ENCODE assay signal across 9 mouse cellular contexts in the genomic region with DNA sequence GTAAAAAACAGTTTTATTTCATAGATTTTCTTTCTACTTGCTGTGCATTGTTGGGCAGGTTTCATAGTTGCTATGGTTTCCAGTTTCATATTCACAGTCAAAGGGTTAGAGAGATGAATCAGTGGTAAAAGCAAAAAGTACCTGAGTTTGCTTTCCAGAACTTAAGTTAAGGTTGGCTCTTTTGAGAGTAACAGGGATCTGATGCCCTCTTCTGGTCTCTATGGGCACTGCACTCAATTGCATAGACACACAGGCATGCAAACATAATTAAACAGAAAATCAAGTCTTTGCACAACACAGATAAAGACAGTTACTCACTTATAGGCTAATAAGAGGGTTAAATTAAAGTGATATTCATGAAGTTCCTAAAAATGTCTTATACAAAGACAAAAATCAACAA.
A peak's percentile ranks its signal among the peaks of the same experiment; 100 is the strongest.
DNase-seq lines count a peak whose midpoint lies in the region; ATAC-seq and TF ChIP-seq lines count a peak whose summit lies in the region.
"Had no signal": no experiment of that assay in that cellular context is flagged by ENCODE, and none has a peak within 500 bp of the region (broad histone marks: within the 10 kb centered on the region; RNA-seq: fewer than 3 reads in every experiment).

No protein-coding gene starts in this region.

- peaks cover 25% of the 10 kb centered on the region for H3K4me1 ChIP-seq in liver, postnatal 0 days (ENCODE audit: insufficient read depth)
- peaks cover 37% of the 10 kb centered on the region for H3K4me1 ChIP-seq in liver, embryonic 12.5 days

- no peak for TF ChIP-seq EP300 in liver, postnatal 0 days (IDR thresholded peaks at IDR 0.05; ENCODE audit: low read depth)

- H3K9ac ChIP-seq in liver, postnatal 0 days (replicated peaks): no peak overlapping the region
- H3K9ac ChIP-seq in liver, embryonic 12.5 days: no peak overlapping the region

- no peak overlapping the region for H3K27ac ChIP-seq in gastrocnemius, adult 2 months
- H3K27ac ChIP-seq in liver, postnatal 0 days (ENCODE audit: low read depth): no peak overlapping the region
- no peak overlapping the region for H3K27ac ChIP-seq in liver, embryonic 12.5 days

- TF ChIP-seq CTCF in gastrocnemius, adult 2 months (IDR thresholded peaks at IDR 0.05): peak; percentile 58
- peak; percentile 59 for TF ChIP-seq CTCF in liver, postnatal 0 days (IDR thresholded peaks at IDR 0.05; ENCODE audit: low read depth)

- peaks cover 3% of the 10 kb centered on the region; the same call in 1 of the 2 replicates for H3K9me3 ChIP-seq in liver, postnatal 0 days (ENCODE audit: low read length)
- H3K9me3 ChIP-seq in liver, embryonic 12.5 days (replicated peaks): no peaks in the 10 kb centered on the region

- no peak for DNase-seq in gastrocnemius, adult 2 months
- DNase-seq in gastrocnemius, postnatal 4 days (ENCODE audit: low spot score in 2 of 2): no peak
- no peak for DNase-seq in liver, postnatal 0 days
- peak; percentile 62 to 81 for DNase-seq in CD8-positive naive resting alpha-beta T cell, adult 2 months (ENCODE audit: low read depth in 2 of 2, low spot score in 2 of 2)
- peak; percentile 81 for DNase-seq in splenic B cell, adult 2 months (ENCODE audit: low read depth, low spot score)
- DNase-seq in adrenal gland, adult 2 months: no peak
- DNase-seq in cerebellum, adult 11 months: no peak

- no peaks in the 10 kb centered on the region for H3K27me3 ChIP-seq in liver, postnatal 0 days (ENCODE audit: insufficient read depth, low read length)
- no peaks in the 10 kb centered on the region for H3K27me3 ChIP-seq in liver, embryonic 12.5 days (replicated peaks)
- H3K27me3 ChIP-seq in splenic B cell, adult 2 months (ENCODE audit: control insufficient read depth, insufficient read depth, low read length, poor library complexity, severe bottlenecking): no peaks in the 10 kb centered on the region

- intact Hi-C loops in gastrocnemius, adult 2 months (cut with DNase I): no loop called here

- no peaks in the 10 kb centered on the region for H3K36me3 ChIP-seq in liver, postnatal 0 days (replicated peaks; ENCODE audit: insufficient read depth, low read length)
- H3K36me3 ChIP-seq in liver, embryonic 12.5 days: no peaks in the 10 kb centered on the region
- H3K36me3 ChIP-seq in splenic B cell, adult 2 months (ENCODE audit: control insufficient read depth, insufficient read depth, low read length, poor library complexity, severe bottlenecking): no peaks in the 10 kb centered on the region

- ATAC-seq in liver, postnatal 0 days: no peak
- no peak for ATAC-seq in liver, embryonic 12.5 days

- no peak overlapping the region for H3K4me2 ChIP-seq in liver, postnatal 0 days (ENCODE audit: low read depth, low read length)
- no peak overlapping the region for H3K4me2 ChIP-seq in liver, embryonic 12.5 days

- H3K4me3 ChIP-seq in gastrocnemius, adult 2 months: no peak overlapping the region
- H3K4me3 ChIP-seq in liver, postnatal 0 days (ENCODE audit: low read depth, low read length): no peak overlapping the region
- no peak overlapping the region for H3K4me3 ChIP-seq in liver, embryonic 12.5 days
- H3K4me3 ChIP-seq: myocyte had no signal

Comparison
In these comparisons a context has a peak if more than half of its experiments do, and no peak if none do; other contexts are left out.
1. DNase-seq: peak in CD8-positive naive resting alpha-beta T cell, adult 2 months (2 of 2) and splenic B cell, adult 2 months (single experiment); none in gastrocnemius, adult 2 months (single experiment), gastrocnemius, postnatal 4 days (0 of 2), liver, postnatal 0 days (single experiment), adrenal gland, adult 2 months (single experiment) and cerebellum, adult 11 months (single experiment).